Mouse (Mus musculus) forebrain, embryonic 16.5 days (tissue): ENCODE results near the gene Safb. TPM values are rescaled to one million over a fixed set of nuclear protein-coding genes. Genes with fewer than 3 reads are reported as not detected.
"Not testable (repeated sequence)": the region's sequence is repeated elsewhere in the genome, so short reads cannot be mapped to it uniquely, and the experiment has no call there.

Experiments used
- ATAC-seq: fragments of 200-750 bp; cut with Nextera tagmentation; 2 replicates; pipeline ENCODE4 v1.8.0; 2017; ENCODE audit warnings: mild to moderate bottlenecking, moderate library complexity
- H3K27ac ChIP-seq: fragments of 300-500 bp; sonication (generic); 2 replicates; pipeline ENCODE4 v1.5.1; 2014; ENCODE audit warnings: low read length, control low read depth
- H3K27me3 ChIP-seq: fragments of 300-500 bp; sonication (generic); replicated peaks from 2 replicates; pipeline ENCODE4 v1.6.1; 2014; ENCODE audit warnings: low read length; ENCODE audit not compliant: control insufficient read depth, insufficient read depth
- H3K36me3 ChIP-seq: fragments of 300-500 bp; sonication (generic); 2 replicates; pipeline ENCODE4 v1.6.1; 2014; ENCODE audit not compliant: control insufficient read depth, insufficient read depth
- H3K4me1 ChIP-seq: fragments of 300-500 bp; sonication (generic); replicated peaks from 2 replicates; pipeline ENCODE4 v1.6.1; 2014; ENCODE audit warnings: low read length; ENCODE audit not compliant: control insufficient read depth, insufficient read depth
- H3K4me2 ChIP-seq: fragments of 300-500 bp; sonication (generic); 2 replicates; pipeline ENCODE4 v1.6.1; 2014; ENCODE audit warnings: mild to moderate bottlenecking, low read length, control low read depth
- H3K4me3 ChIP-seq: fragments of 300-500 bp; sonication (generic); replicated peaks from 2 replicates; pipeline ENCODE4 v1.5.1; 2014; ENCODE audit warnings: mild to moderate bottlenecking, low read length, control low read depth
- H3K9ac ChIP-seq: fragments of 300-500 bp; sonication (generic); replicated peaks from 2 replicates; pipeline ENCODE4 v1.6.1; 2014; ENCODE audit warnings: low read depth, low read length, control low read depth
- H3K9me3 ChIP-seq: fragments of 300-500 bp; sonication (generic); 2 replicates; pipeline ENCODE4 v1.6.1; 2016; ENCODE audit warnings: low read length; ENCODE audit not compliant: control insufficient read depth
- WGBS: fragments of 180-500 bp; shearing (Covaris S2); extraction: QIAGEN DNeasy Blood & Tissue Kit; methylation state at CpG from one replicate; pipeline ENCODE4 v1.1.7; 2014; 5-methylcytosine and 5-hydroxymethylcytosine counted together
- polyA plus RNA-seq: library from polyadenylated mRNA; unstranded; fragments of >200 nt; fragmentation: Nextera tagmentation; extraction: Ambion mirVana; gene quantifications from 2 replicates; pipeline ENCODE4 v1.2.1, GENCODE M21; 2015

The Safb gene
- polyA plus RNA-seq, 1 experiment from 2014 or later = 133 TPM

DNA sequence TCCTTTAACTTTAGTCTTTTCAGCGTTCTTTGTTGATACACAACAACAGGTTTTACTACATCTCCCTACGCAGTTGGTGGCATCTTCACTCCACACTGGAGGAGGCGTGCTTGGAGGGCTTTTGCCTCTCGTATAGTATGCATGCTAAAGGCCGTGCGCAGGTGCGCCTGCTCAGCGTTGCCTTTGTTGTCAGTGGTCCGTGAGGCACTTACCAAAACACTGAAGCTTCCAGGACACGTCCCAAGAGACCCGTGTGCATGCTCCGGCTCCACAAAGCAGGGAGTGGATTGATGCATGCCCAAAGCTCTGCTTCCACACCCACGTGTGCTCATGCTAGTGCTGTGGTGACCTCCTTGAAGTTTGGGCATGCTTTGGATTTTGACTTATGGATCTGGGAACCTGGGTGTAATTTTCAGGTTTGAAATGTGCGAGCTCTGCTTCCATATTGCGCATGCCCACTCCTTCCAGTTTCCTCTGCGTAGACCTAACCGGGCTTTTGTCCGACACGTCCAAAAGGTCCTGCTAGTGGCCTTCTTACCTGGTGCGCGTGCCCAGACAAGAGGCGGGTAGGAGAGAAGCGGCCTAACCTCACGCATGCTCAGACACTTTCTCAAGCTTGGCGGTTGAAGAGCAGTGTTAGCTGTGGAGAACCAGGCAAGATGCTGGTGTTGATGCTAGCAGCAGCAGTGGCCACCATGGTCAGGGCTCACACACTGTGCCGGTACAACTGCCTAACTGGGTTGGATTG lies 43.1 kb downstream of the Safb start, which contains the start of gene Catsperd:
TSS of gene Catsperd (plus strand) at position 614 of the 748 bp plus-strand sequence.
- 0 out of 2 replicates have a peak, but pooled peaks cover 2% of the 10 kb centered on the region for H3K36me3 ChIP-seq
- peak within 1 kb of the TSS; percentile 85 for H3K9ac ChIP-seq
- no peaks in the 10 kb centered on the region for H3K9me3 ChIP-seq
- 8% methylated on average over 26 of the region's 26 CpGs for WGBS
- ATAC-seq = peak; percentile 27
- peak within 1 kb of the TSS; percentile 97 for H3K4me2 ChIP-seq
- no peaks in the 10 kb centered on the region for H3K27me3 ChIP-seq
- H3K27ac ChIP-seq = peak within 1 kb of the TSS; percentile 20; the same call in 1 of the 2 replicates
- peaks cover 24% of the 10 kb centered on the region for H3K4me1 ChIP-seq
- H3K4me3 ChIP-seq = peak within 1 kb of the TSS; percentile 91

DNA sequence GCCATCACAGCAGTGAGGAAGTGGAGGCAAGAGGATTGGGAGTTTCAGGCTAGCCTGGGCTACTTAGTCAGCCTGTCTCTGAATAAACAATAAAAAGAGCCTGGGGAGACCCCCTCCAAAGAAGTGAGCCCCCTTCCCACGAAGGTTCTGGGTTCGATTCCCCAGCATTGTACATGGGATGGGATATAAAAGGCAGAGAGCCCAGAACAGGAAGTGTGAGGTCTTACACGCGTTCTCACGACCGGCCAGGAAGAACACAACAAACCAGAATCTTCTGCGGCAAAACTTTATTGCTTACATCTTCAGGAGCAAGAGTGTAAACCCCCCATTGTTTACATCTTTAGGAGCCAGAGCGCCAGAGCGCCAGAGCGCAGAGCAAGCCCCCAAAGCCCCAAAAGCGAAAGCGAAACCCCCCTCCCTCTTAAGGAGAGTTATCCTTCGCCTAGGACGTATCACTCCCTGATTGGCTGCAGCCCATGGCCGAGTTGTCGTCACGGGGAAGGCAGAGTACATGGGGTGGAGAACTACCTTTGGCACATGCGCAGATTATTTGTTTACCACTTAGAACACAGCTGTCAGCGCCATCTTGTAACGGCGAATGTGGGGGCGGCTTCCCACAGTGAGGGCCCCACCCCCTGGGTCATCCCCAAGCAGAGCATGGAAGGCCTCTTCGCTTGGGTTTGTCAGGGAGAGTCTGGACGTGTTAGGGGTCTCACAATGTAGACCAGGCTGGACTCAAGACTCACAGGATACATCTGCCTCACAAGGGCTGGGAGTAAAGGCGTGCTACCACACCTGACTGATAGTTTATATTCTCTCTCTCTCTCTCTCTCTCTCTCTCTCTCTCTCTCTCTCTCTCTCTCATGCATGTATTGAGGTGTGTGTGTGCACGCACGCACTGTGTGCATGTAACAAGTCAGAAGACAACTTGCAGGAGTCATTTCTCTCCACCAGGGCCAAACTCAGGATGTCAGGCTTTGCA lies 45.5 kb downstream of the Safb start:
- peaks cover 21% of the 10 kb centered on the region for H3K4me1 ChIP-seq
- not testable (repeated sequence) for H3K27me3 ChIP-seq, H3K9ac ChIP-seq, H3K9me3 ChIP-seq, H3K4me2 ChIP-seq, ATAC-seq, H3K36me3 ChIP-seq, H3K27ac ChIP-seq, H3K4me3 ChIP-seq
- WGBS = 88% methylated on average over 26 of the region's 27 CpGs

DNA sequence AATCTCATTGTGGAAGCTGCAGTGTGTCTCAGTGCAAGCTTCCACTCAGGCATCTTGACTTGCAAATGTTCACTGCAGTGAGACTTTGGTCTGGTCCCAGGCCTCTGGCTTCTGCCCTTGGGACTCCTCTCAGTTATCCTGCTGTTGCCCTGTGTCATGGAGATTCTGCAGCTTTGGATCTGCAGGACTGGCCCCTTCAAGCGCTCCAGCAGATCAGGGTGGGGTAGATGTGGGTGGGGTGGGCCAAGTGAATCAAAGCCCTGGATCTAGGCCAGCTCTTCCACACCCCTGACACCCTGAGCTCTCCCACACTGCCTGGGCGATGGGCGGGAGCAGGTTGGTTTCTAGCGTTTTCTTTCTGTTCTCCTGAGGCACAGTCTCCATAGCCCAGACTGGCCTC lies 47.2 kb downstream of the Safb start:
- 71% methylated on average over 4 of the region's 4 CpGs for WGBS
- H3K27ac ChIP-seq = no peak overlapping the region

DNA sequence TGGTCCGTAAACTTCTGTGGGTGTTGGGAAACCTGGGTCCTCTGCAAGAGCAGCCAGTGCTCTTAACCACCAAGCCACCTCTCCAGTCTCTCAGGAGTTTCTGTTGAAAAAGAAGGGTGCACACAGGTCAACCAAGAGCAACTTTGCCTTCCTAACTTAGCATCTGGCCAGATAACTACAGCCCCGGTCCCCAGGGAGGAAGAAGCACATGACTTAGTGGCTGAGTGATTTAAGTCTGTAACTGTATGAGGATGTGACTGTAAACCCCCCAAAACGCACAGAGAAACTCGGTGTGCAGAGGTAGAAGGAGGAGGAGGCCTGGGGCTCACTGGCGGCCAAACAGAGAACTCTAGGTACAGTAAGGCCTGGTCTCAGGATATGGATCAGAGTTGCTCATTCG lies 49.4 kb downstream of the Safb start:
- Histone ChIP-seq H3K4me3 (no peak overlapping the region), H3K27me3 (no peaks in the 10 kb centered on the region), H3K9me3 (no peaks in the 10 kb centered on the region), H3K27ac (no peak overlapping the region), H3K9ac (no peak overlapping the region), H3K36me3 (no peaks in the 10 kb centered on the region), H3K4me2 (no peak overlapping the region), H3K4me1 (no peaks in the 10 kb centered on the region)
- no peak for ATAC-seq
- 87% methylated on average over 6 of the region's 6 CpGs for WGBS

More for the DNA sequence above, 47.2 kb downstream of the Safb start:
- ATAC-seq = no peak
- Histone ChIP-seq H3K4me2 (no peak overlapping the region), H3K9me3 (no peaks in the 10 kb centered on the region), H3K27me3 (no peaks in the 10 kb centered on the region), H3K4me1 (peaks cover 10% of the 10 kb centered on the region), H3K36me3 (no peaks in the 10 kb centered on the region), H3K4me3 (no peak overlapping the region), H3K9ac (no peak overlapping the region)

DNA sequence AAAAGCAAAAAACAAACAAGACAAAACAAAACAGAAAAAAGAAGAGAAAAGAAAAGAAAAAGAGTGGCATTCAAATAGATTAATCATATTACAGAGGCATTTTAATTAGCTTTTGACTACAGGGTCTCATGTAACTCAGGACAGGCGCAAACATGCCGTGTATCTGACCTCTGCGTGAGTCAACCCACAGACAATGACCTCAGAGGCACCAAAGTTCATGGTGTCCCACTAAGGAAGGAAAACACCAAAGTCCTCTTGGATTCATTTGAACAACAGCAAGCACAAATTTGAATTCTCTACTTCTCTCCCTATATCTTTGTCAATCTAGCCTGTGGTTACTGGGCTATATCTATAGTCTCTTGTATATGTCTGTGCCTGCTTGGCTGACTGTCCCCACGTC lies 58.6 kb downstream of the Safb start:
- Histone ChIP-seq H3K9ac (no peak overlapping the region), H3K27ac (no peak overlapping the region), H3K36me3 (no peaks in the 10 kb centered on the region), H3K4me2 (no peak overlapping the region), H3K4me3 (no peak overlapping the region), H3K9me3 (no peaks in the 10 kb centered on the region), H3K4me1 (no peaks in the 10 kb centered on the region), H3K27me3 (no peaks in the 10 kb centered on the region)
- no peak for ATAC-seq
- WGBS = 80% methylated on average over 4 of the region's 4 CpGs

DNA sequence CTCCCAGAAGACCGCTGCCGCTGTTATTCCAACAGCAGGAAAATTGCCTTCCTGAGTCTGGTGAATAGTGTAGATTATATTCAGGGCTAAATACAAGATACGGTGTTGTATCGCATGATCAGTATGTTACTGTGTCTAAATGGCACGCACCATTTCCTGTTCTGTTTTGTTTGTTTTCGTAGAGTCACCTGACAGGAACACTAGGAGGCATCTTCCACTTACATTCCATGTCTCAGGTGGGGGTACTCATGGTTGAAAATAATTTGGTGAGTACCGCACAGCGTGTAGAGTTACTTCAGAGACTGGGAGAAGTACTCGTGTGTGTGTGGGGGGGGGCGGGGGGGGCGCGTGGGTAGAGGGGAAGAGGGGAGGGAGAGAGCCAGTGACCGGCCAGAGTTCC lies 62.9 kb downstream of the Safb start:
- no peak overlapping the region for H3K27ac ChIP-seq
- no peak overlapping the region for H3K4me2 ChIP-seq
- no peak overlapping the region for H3K4me3 ChIP-seq
- H3K4me1 ChIP-seq = no peaks in the 10 kb centered on the region
- H3K27me3 ChIP-seq = no peaks in the 10 kb centered on the region; the same call in 1 of the 2 replicates
- WGBS = 80% methylated on average over 9 of the region's 13 CpGs
- H3K36me3 ChIP-seq = no peaks in the 10 kb centered on the region
- no peak for ATAC-seq
- no peak overlapping the region for H3K9ac ChIP-seq
- no peaks in the 10 kb centered on the region for H3K9me3 ChIP-seq

DNA sequence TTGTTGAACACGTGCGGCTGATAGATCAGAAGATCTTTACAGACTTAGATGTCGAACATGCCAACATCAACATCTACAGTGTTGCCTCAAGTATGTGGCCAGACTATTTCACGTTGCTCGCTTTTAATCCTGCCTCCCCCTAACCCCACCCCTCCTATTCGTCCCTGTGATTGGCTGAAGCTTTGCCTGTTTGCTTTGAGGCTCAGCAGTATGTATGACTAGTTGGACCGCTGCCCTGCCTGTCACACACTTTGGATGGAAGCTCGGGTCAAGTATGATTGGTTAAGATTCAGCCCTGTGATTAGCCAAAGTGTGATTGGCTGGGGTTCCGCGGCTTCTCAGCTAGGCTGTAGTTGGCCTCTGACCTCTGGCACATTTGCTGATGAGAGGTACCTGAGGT lies 67.2 kb downstream of the Safb start:
- Histone ChIP-seq H3K4me3 (no peak overlapping the region), H3K9me3 (no peaks in the 10 kb centered on the region), H3K36me3 (no peaks in the 10 kb centered on the region), H3K4me2 (no peak overlapping the region), H3K9ac (no peak overlapping the region), H3K27ac (no peak overlapping the region), H3K4me1 (no peaks in the 10 kb centered on the region), H3K27me3 (no peaks in the 10 kb centered on the region; the same call in 1 of the 2 replicates)
- 42% methylated on average over 10 of the region's 10 CpGs for WGBS
- ATAC-seq = no peak

DNA sequence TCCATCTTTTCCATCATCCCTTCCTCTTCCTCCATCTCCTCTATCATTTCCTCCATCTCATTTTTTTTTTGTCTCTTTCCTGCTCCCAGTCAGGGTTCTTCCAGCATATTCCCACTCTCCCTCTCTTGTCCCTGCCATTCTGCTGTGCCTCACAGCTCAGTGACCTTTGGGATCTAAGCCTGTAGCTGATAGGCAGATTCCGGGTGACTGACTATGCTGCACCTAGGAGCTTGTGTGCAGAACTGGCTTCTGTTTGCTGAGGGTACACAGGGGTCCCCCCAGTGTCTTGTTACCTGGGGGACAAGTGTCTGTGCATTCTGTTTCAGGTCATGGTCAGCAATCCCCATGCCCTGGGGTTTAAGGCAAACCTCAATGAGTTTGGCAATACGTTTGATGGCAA lies 70.1 kb downstream of the Safb start:
- H3K27me3 ChIP-seq = no peaks in the 10 kb centered on the region; the same call in 1 of the 2 replicates
- H3K4me2 ChIP-seq = no peak overlapping the region
- H3K9ac ChIP-seq = no peak overlapping the region
- 75% methylated on average over 2 of the region's 2 CpGs for WGBS
- H3K27ac ChIP-seq = no peak overlapping the region
- H3K9me3 ChIP-seq = no peaks in the 10 kb centered on the region
- no peaks in the 10 kb centered on the region for H3K4me1 ChIP-seq
- H3K4me3 ChIP-seq = no peak overlapping the region
- no peak for ATAC-seq
- no peaks in the 10 kb centered on the region for H3K36me3 ChIP-seq

DNA sequence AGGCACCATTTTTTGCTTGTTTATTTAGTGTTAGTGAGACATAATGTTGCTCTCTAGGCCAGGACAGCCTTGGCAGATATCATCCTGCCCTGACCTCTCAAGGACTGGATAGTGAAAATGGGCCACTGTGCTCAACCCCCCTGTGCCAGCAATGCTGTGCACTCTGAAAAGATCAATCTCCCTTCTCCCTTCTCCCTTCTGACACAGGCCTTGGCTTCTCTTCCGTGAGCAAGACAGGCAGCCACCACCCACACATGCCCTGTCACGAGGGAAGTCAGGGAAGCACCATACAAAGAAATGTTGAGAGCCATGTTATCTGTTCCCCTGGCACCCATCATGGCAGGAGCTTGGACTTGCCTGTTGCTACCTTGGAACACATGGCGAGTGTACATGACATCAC lies 70.7 kb downstream of the Safb start:
- WGBS = 84% methylated on average over 3 of the region's 3 CpGs
- Histone ChIP-seq H3K4me2 (no peak overlapping the region), H3K27me3 (no peaks in the 10 kb centered on the region; the same call in 1 of the 2 replicates), H3K4me1 (no peaks in the 10 kb centered on the region), H3K36me3 (no peaks in the 10 kb centered on the region), H3K9me3 (no peaks in the 10 kb centered on the region), H3K27ac (no peak overlapping the region), H3K9ac (no peak overlapping the region), H3K4me3 (no peak overlapping the region)
- ATAC-seq = no peak
